Mouse (Mus musculus) embryonic stem cell, embryonic (primary cell): Measurements from ENCODE around the gene Tmtc1.

Experiments used
- CTCF ChIA-PET, 4 experiments: fragments of 300-600 bp in 2 of 4; fragments of 350-600 bp in 2 of 4; sonication (Branson Sonifier 250); formaldehyde crosslinking; loops; one replicate each; lab custom pipeline; 2022; ENCODE audit warnings: inconsistent platforms in 2 of 4; lab: Charles Lee
- POLR2A ChIA-PET, 4 experiments: fragments of 300-600 bp in 2 of 4; fragments of 350-600 bp in 2 of 4; sonication (Branson Sonifier 250); formaldehyde crosslinking; loops; one replicate each; lab custom pipeline; 2022; ENCODE audit warnings: antibody characterized with exemption in 4 of 4, inconsistent platforms in 1 of 4; lab: Charles Lee

The Tmtc1 gene

DNA sequence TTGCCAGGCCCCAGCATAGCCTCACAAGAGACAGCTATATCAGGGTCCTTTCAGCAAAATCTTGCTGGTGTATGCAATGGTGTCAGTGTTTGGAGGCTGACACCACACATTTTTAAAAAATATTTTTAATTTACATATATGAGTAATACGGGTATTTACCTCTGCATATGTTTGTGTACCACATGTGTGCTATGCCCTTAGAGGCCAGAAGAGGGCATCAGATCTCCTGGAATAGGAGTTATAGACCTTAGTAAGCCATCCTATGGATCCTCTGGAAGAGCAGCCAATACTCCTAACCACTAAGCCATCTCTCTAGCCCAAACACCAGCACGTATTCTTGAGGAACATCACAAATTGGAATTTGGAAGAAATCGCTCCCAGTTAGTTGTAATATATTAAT lies 48.9 kb downstream of the Tmtc1 start:
- CTCF ChIA-PET, result interaction anchor here in 2 of 4 experiments (0.6 kb wide), 2 partner anchors 184 to 395 kb away, joined by 5 to 7 read pairs; no protein-coding TSS in a partner anchor
- POLR2A ChIA-PET, result no interaction called here

DNA sequence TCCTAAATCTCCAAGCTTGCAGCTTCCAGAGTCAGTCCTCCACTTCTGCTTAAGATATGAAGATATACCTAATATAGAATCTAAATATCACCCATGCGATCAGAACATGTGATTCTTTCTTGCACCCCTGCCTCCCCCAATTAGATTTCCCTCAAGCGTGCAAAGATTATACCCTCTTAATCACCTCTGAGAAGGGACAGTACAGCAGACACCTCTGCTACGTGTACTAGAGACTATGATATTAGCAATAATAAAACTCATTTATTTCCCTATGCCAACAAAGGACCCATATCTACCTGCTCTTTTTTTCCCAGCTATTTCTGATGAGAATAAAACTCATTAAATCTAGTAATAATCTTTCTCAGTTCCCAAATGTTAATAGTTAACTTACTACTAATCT lies 49.9 kb downstream of the Tmtc1 start:
- POLR2A ChIA-PET, result interaction anchor here in 1 of 4 experiments (1.1 kb wide), 1 partner anchor 9 kb away, joined by 3 read pairs; no protein-coding TSS in a partner anchor
- CTCF ChIA-PET, result no interaction called here

DNA sequence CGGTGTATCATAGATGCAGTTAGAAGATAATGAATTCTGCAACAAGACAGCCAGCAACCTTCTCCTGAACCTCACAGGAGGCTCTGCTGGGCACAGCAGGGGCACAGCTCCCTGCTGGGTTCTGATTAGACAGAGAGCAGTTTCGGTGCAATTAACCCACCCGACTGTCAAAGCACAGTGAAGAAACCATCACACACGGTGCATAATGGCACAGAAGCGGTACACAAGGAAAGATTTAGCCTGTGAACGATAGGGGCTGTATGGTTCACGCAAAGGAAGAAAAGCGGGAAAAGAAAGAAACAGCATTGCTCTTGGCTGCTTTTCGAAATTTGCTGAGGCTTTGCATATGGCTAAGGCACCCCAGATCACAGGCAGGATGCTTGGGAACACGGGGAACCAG lies 52.0 kb downstream of the Tmtc1 start:
- ChIA-PET CTCF (interaction anchor here in 1 of 4 experiments (0.6 kb wide), 1 partner anchor 728 kb away, joined by 3 read pairs; no protein-coding TSS in a partner anchor), POLR2A (no interaction called here)

GRCm38 (mm10) chr6:148391286-148391685 lies 52.9 kb downstream of the Tmtc1 start:
- POLR2A ChIA-PET, result interaction anchor here in 2 of 4 experiments (0.6 to 1.3 kb wide), 2 partner anchors 144 to 502 kb away, joined by 3 read pairs; no protein-coding TSS in a partner anchor
- CTCF ChIA-PET, result interaction anchor here in 2 of 4 experiments (0.6 to 0.7 kb wide), 3 partner anchors 99 to 638 kb away, joined by 3 to 5 read pairs (median 5); no protein-coding TSS in a partner anchor

DNA sequence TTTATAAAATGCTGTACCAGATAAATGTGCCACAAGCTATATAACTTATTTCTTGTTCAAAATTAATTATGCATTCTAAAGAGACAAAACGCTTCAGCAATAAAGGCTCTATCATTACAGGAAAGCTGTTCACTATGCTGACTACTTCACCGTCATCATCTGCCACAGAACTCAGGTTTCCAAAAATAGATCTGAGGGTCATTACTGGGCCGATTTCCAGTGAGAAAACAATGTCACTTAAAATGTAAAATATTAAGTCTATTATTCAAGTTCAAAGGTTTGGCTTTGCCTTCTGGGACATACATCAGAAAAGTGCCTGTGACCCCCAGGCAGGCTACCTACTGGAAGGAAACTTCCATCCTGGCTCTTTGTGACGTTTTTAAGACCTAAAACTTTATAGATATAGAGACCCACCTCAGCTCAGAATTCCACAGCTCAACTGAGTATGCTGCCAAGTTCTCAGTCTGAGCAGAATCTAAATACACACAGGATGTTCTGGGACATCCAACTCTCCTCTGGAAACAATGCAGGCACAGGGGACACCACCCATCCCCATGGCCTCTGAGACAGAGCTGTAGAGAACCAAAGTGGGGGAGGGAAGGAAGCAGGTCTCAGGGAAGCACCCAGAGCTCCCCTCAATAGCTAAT lies 53.4 kb downstream of the Tmtc1 start:
- ChIA-PET POLR2A (interaction anchor here in 2 of 4 experiments (0.6 to 1.3 kb wide), 2 partner anchors 144 to 503 kb away, joined by 3 read pairs; no protein-coding TSS in a partner anchor), CTCF (interaction anchor here in 2 of 4 experiments (0.6 to 0.7 kb wide), 3 partner anchors 98 to 639 kb away, joined by 3 to 5 read pairs (median 5); no protein-coding TSS in a partner anchor)

DNA sequence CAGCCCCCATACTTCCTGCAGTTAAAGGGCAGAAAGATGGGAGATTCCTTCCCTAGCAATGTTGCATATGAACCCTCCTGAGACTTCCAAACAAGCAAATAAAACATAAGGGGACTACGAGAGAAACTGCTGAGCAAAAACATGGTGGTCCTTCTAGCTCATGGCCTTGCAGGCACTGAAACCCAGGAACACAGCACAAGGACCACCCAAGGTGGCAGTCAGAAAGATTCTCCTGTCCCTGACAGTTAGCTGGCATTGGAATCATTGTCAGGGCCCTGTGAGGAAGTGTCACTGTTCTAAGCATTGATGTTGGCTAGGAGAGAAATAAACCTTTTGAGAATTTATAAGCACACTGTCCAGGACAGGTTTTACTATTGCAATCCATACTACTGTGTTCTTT lies 56.2 kb downstream of the Tmtc1 start:
- CTCF ChIA-PET, result no interaction called here
- POLR2A ChIA-PET, result interaction anchor here in 1 of 4 experiments (0.6 kb wide), 1 partner anchor 718 kb away, joined by 3 read pairs; no protein-coding TSS in a partner anchor

- CTCF ChIA-PET, result no interaction called here
Observed at GRCm38 (mm10) chr6:148384111-148384895, 59.9 kb downstream of the Tmtc1 start.

DNA sequence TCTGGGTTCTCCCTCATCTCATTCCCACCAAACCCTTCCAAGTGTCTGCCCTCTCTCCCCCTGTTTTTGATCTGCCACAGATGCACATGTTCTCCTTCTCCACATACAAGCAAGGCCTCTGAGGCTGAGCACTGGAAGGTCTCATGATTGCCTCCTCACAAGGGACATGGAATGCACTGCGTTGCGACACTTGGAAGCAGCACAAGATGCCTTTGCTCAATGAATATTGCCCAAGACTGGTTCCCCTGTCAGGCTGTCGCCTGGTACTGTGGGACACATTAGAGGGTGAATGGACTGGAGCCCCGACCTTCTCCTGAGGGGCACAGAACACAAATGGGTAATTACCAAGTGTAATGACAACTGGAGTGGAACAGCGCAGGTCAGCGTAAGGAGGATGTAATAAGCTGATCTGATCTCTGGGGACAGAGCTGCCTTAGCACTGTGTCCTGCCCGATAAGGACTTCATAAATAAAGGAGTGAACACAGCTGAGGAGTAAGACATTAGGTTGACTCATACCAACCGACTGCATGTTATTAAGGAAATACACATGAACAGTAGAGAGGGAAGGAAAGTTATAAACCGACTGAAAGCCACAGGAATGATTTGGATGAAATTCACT lies 62.9 kb downstream of the Tmtc1 start:
- ChIA-PET POLR2A (interaction anchor here in 2 of 4 experiments (0.5 to 0.9 kb wide), 3 partner anchors 27 to 1548 kb away, joined by 3 to 8 read pairs (median 3); no protein-coding TSS in a partner anchor), CTCF (no interaction called here)

More at GRCm38 (mm10) chr6:148384111-148384895, 59.9 kb downstream of the Tmtc1 start:
- POLR2A ChIA-PET, result no interaction called here

DNA sequence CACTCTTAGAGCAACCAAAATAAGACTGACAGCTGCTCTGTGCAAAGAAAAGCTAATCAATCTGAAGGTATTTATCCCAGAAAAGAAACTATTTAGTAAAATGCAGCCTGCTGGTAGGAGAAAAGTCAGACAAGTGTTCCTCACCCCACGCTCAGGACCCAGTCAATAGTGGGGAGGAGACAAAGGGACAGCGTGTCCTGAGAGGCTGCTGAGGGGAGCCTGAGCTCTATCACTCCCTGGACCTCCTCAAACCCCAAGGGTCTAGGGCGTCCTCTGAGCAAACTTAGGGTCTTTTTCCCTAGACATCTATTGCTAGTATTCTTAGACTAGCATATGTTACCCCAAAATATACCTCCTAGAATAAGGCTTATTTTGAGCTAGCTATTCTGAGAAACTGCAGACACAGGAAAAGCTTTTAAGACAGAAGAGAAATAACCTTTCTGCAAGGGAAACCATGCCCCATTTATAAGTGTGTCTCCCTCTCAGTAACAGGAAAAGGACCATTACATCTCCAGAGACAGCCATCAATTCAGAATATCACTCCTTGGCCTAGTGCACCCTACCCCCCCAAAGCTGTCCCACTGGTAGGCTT lies 68.5 kb downstream of the Tmtc1 start:
- POLR2A ChIA-PET, result interaction anchor here in 2 of 4 experiments (1.4 to 2.0 kb wide), 2 partner anchors 17 kb away, joined by 3 to 7 read pairs; no protein-coding TSS in a partner anchor
- CTCF ChIA-PET, result interaction anchor here in 2 of 4 experiments (0.6 to 0.8 kb wide), 2 partner anchors 17 to 270 kb away, joined by 3 to 4 read pairs; no protein-coding TSS in a partner anchor

DNA sequence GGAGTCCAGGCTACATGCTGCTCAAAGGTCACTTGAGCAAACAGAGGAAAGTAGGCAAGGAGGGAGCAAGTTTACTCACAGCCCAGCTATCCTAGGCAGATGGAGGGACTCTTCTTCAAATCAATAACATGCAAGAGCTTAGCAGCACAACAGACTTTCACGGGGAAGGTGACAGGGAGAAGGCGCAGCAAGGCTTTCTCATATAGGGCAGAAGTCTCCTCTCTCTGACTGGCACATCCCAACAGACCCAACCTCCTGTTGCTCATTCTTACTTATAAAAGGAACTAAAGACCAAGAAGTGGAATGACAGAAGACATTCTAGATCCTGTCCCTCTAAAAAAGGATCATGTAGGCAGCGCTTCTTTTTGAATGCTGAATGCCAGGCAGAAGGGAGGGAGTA lies 69.2 kb downstream of the Tmtc1 start:
- CTCF ChIA-PET, result interaction anchor here in 1 of 4 experiments (0.8 kb wide), 1 partner anchor 17 kb away, joined by 4 read pairs; no protein-coding TSS in a partner anchor
- POLR2A ChIA-PET, result interaction anchor here in 2 of 4 experiments (1.4 to 2.0 kb wide), 2 partner anchors 16 to 17 kb away, joined by 3 to 7 read pairs; no protein-coding TSS in a partner anchor

DNA sequence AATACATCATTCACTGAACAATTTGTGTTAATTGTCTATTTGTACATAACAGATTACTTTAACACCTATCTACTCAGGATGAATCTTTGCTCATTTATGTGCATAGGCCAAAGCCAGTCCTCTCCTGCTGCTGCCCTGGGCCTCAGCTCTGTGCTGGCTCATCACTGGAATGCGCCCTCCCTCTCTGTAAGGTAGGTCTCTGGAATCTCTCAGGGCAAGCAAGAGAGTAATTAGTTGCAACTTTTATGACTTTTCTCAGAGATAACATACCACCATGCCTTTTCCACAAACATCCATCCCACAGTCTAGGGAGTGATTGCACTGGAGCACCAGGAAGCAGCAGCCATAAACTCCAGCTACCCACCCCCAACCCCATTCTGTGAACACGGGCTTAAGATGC lies 70.7 kb downstream of the Tmtc1 start:
- CTCF ChIA-PET, result interaction anchor here in 1 of 4 experiments (1.3 kb wide), 1 partner anchor 125 kb away, joined by 4 read pairs; no protein-coding TSS in a partner anchor
- POLR2A ChIA-PET, result no interaction called here

DNA sequence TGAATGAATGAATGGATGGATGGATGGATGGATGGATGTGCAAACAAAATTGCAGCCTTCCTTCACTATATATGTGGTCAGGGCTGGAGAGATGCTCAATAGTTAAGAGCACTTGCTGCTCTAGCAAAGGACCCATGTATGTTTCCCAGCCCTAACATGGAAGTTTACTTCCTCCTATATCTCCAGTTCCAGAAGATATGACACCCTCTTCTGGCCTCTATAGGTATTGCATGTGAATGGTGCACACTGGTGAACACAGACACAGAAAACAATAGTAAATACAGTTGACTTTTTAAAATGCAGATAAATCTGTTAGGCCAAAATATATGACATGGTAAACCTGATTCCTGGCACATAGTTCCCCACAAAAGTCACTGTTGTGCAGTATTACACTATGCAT lies 73.0 kb downstream of the Tmtc1 start:
- ChIA-PET POLR2A (interaction anchor here in 2 of 4 experiments (0.8 to 1.7 kb wide), 4 partner anchors 12 to 157 kb away, joined by 3 to 8 read pairs (median 4); no protein-coding TSS in a partner anchor), CTCF (interaction anchor here in 3 of 4 experiments (0.6 to 2.1 kb wide), 7 partner anchors 13 to 156 kb away, joined by 3 to 12 read pairs (median 4); no protein-coding TSS in a partner anchor)

- CTCF ChIA-PET, result no interaction called here
- POLR2A ChIA-PET, result interaction anchor here in 1 of 4 experiments (1.1 to 1.2 kb wide), 2 partner anchors 9 to 13 kb away, joined by 3 read pairs; no protein-coding TSS in a partner anchor
Observed at GRCm38 (mm10) chr6:148367094-148367539, 77.1 kb downstream of the Tmtc1 start.

DNA sequence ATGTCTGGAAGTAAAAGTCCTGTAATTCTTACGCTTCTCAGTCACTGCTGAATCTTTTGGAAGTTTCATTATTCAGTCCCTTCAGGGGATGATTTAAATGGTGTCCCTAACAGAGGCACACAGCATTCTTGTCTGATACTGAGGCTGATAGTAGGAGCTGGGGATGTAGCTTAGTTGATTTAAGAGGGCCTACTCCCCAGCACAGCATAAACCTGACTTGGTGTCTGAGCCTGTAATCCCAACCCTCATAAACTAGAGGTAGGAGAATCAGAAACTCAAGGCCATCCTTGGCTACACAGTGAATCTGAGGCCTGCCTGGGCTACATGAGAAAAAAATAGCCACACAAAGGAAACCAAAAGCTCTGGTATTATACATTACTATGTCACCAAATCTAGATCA lies 77.6 kb downstream of the Tmtc1 start:
- ChIA-PET CTCF (interaction anchor here in 1 of 4 experiments (0.6 kb wide), 1 partner anchor 480 kb away, joined by 4 read pairs; no protein-coding TSS in a partner anchor), POLR2A (interaction anchor here in 1 of 4 experiments (1.1 to 1.2 kb wide), 2 partner anchors 8 to 13 kb away, joined by 3 read pairs; no protein-coding TSS in a partner anchor)

DNA sequence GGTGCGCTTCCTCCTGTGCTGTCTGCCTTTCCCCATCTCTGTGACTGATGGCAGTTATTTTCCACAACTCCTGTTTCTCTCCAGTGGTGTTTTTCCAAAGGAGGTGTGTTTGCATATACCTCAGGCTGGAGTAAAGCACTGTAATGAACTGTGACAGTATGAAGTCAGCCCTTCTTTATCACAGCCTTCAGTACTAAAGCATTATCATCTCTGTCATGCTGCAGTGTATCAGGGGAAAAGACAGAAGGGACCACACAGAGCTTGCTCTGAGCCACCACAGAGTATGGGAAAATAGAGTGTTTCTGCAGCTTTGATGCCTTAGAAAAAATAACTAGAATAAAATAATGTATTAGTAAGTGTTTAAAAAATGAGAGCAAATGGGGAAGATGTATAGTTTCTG lies 81.0 kb downstream of the Tmtc1 start:
- POLR2A ChIA-PET, result interaction anchor here in 1 of 4 experiments (1.1 to 2.5 kb wide), 2 partner anchors 9 to 151 kb away, joined by 3 to 8 read pairs; partner anchors contain the start of gene Ergic2
- CTCF ChIA-PET, result no interaction called here

- POLR2A ChIA-PET, result interaction anchor here in 2 of 4 experiments (0.7 to 2.5 kb wide), 2 partner anchors 8 to 533 kb away, joined by 3 to 8 read pairs; partner anchors contain the start of gene Caprin2 (in 1 of the 2)
- CTCF ChIA-PET, result interaction anchor here in 1 of 4 experiments (0.6 kb wide), 1 partner anchor 26 kb away, joined by 3 read pairs; no protein-coding TSS in a partner anchor
Observed at GRCm38 (mm10) chr6:148362475-148362874, 81.7 kb downstream of the Tmtc1 start.

DNA sequence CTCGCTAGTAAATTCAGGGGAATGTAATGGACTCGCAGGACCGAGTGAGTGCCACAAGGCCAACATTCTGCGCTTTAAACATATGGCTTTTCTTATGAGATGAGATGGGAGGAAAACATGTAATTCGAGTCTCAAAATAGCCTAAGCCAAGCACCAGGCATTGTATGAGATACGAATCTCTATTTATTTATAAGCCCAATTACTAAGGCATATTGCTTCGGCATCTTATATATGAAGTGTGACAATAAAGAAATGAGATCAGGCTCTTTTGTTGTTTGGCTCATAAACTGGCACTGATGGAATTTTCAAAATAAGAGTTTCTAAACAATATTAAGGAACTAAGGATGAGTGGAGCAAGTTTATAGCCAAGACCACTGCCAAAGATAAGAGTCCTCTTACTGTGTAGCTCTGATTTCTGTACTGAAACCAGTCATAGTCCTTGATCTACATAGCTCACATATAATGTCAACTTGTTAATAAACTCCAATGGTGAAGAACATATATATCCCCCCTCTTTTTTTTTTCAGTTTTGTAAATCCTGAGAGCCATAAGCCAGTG lies 84.8 kb downstream of the Tmtc1 start:
- ChIA-PET POLR2A (interaction anchor here in 3 of 4 experiments (0.6 to 2.0 kb wide), 8 partner anchors 9 to 472 kb away, joined by 3 to 13 read pairs (median 4); partner anchors contain the start of genes Ergic2 (in 1 of the 3) and Ipo8 (in 1 of the 3)), CTCF (no interaction called here)
